Mouse (Mus musculus): ENCODE results near the gene Exoc4. TPM values are rescaled to one million over a fixed set of nuclear protein-coding genes. Genes with fewer than 3 reads are reported as not detected.

The Exoc4 gene
- 9.5 and 10.0 TPM in 2 replicates for polyA plus RNA-seq (2015; fragmentation: Nextera tagmentation; extraction: Ambion mirVana)

- ATAC-seq (ENCODE audit: low FRiP score, low TSS enrichment) = peak; percentile 100
- Histone ChIP-seq H3K9ac (ENCODE audit: low read length) (peak within 1 kb of the TSS; percentile 79), H3K27me3 (ENCODE audit: control insufficient read depth, insufficient read depth, low read length) (no peaks in the 10 kb centered on the region), H3K27ac (replicated peaks) (peak within 1 kb of the TSS; percentile 36; the same call in 1 of the 2 replicates), H3K36me3 (ENCODE audit: control insufficient read depth, insufficient read depth, low read length) (no peaks in the 10 kb centered on the region), H3K4me1 (replicated peaks; ENCODE audit: control insufficient read depth, insufficient read depth) (no peaks in the 10 kb centered on the region), H3K9me3 (ENCODE audit: control insufficient read depth, low read length) (no peaks in the 10 kb centered on the region), H3K4me2 (replicated peaks; ENCODE audit: low read depth) (peak within 1 kb of the TSS; percentile 76), H3K4me3 (ENCODE audit: low read depth, low read length) (peak within 1 kb of the TSS; percentile 81)
- TF ChIP-seq CTCF (IDR thresholded peaks at IDR 0.05; ENCODE audit: low read depth) = no peak
- no peak for TF ChIP-seq EP300 (optimal IDR thresholded peaks at IDR 0.05)
- WGBS = 2% methylated on average over 33 of the region's 34 CpGs
- peak; percentile 95 for DNase-seq (ENCODE audit: low spot score)
Observed at GRCm38 (mm10) chr6:33248894-33249758, at the start of gene Exoc4. Gene Exoc4, plus strand, starts transcription at chr6:33249085.

GRCm38 (mm10) chr6:33218780-33219179 lies 30.1 kb upstream of the Exoc4 start:
- H3K4me3 ChIP-seq (ENCODE audit: low read depth, low read length) = no peak overlapping the region
- DNase-seq (ENCODE audit: low spot score) (no peak), ATAC-seq (ENCODE audit: low FRiP score, low TSS enrichment) (no peak)
- no peak overlapping the region for H3K27ac ChIP-seq (replicated peaks)
- no peak overlapping the region for H3K4me2 ChIP-seq (replicated peaks; ENCODE audit: low read depth)
- TF ChIP-seq EP300 (optimal IDR thresholded peaks at IDR 0.05) (no peak), CTCF (IDR thresholded peaks at IDR 0.05; ENCODE audit: low read depth) (no peak)
- H3K9me3 ChIP-seq (ENCODE audit: control insufficient read depth, low read length) = no peaks in the 10 kb centered on the region
- H3K36me3 ChIP-seq (ENCODE audit: control insufficient read depth, insufficient read depth, low read length) = no peaks in the 10 kb centered on the region
- H3K9ac ChIP-seq (ENCODE audit: low read length) = no peak overlapping the region
- 87% methylated on average over 3 of the region's 3 CpGs for WGBS
- H3K27me3 ChIP-seq (ENCODE audit: control insufficient read depth, insufficient read depth, low read length) = no peaks in the 10 kb centered on the region
- H3K4me1 ChIP-seq (replicated peaks; ENCODE audit: control insufficient read depth, insufficient read depth) = no peaks in the 10 kb centered on the region

- TF ChIP-seq CTCF (IDR thresholded peaks at IDR 0.05; ENCODE audit: low read depth) (no peak), EP300 (optimal IDR thresholded peaks at IDR 0.05) (no peak)
- 76% methylated on average over 1 of the region's 1 CpGs for WGBS
- Histone ChIP-seq H3K4me2 (replicated peaks; ENCODE audit: low read depth) (no peak overlapping the region), H3K27ac (replicated peaks) (no peak overlapping the region), H3K4me1 (replicated peaks; ENCODE audit: control insufficient read depth, insufficient read depth) (no peaks in the 10 kb centered on the region), H3K9ac (ENCODE audit: low read length) (no peak overlapping the region), H3K36me3 (ENCODE audit: control insufficient read depth, insufficient read depth, low read length) (no peaks in the 10 kb centered on the region), H3K27me3 (ENCODE audit: control insufficient read depth, insufficient read depth, low read length) (no peaks in the 10 kb centered on the region), H3K4me3 (ENCODE audit: low read depth, low read length) (no peak overlapping the region), H3K9me3 (ENCODE audit: control insufficient read depth, low read length) (no peaks in the 10 kb centered on the region)
- DNase-seq (ENCODE audit: low spot score) (no peak), ATAC-seq (ENCODE audit: low FRiP score, low TSS enrichment) (no peak)
Observed at GRCm38 (mm10) chr6:33226700-33227099, 22.2 kb upstream of the Exoc4 start.

GRCm38 (mm10) chr6:33227371-33227770 lies 21.5 kb upstream of the Exoc4 start:
- Histone ChIP-seq H3K9ac (ENCODE audit: low read length) (no peak overlapping the region), H3K9me3 (ENCODE audit: control insufficient read depth, low read length) (no peaks in the 10 kb centered on the region), H3K27me3 (ENCODE audit: control insufficient read depth, insufficient read depth, low read length) (no peaks in the 10 kb centered on the region), H3K27ac (replicated peaks) (no peak overlapping the region), H3K36me3 (ENCODE audit: control insufficient read depth, insufficient read depth, low read length) (no peaks in the 10 kb centered on the region), H3K4me1 (replicated peaks; ENCODE audit: control insufficient read depth, insufficient read depth) (no peaks in the 10 kb centered on the region), H3K4me3 (ENCODE audit: low read depth, low read length) (no peak overlapping the region), H3K4me2 (replicated peaks; ENCODE audit: low read depth) (no peak overlapping the region)
- DNase-seq (ENCODE audit: low spot score) (no peak), ATAC-seq (ENCODE audit: low FRiP score, low TSS enrichment) (no peak)
- TF ChIP-seq EP300 (optimal IDR thresholded peaks at IDR 0.05) = no peak
- no peak for TF ChIP-seq CTCF (IDR thresholded peaks at IDR 0.05; ENCODE audit: low read depth)
- 43% methylated on average over 8 of the region's 8 CpGs for WGBS

GRCm38 (mm10) chr6:33241250-33241649 lies 7.6 kb upstream of the Exoc4 start:
- DNase-seq (ENCODE audit: low spot score) (no peak), ATAC-seq (ENCODE audit: low FRiP score, low TSS enrichment) (no peak)
- Histone ChIP-seq H3K9me3 (ENCODE audit: control insufficient read depth, low read length) (no peaks in the 10 kb centered on the region), H3K4me1 (replicated peaks; ENCODE audit: control insufficient read depth, insufficient read depth) (no peaks in the 10 kb centered on the region), H3K27me3 (ENCODE audit: control insufficient read depth, insufficient read depth, low read length) (no peaks in the 10 kb centered on the region), H3K9ac (ENCODE audit: low read length) (no peak overlapping the region), H3K27ac (replicated peaks) (no peak overlapping the region), H3K4me2 (replicated peaks; ENCODE audit: low read depth) (no peak overlapping the region), H3K4me3 (ENCODE audit: low read depth, low read length) (no peak overlapping the region), H3K36me3 (ENCODE audit: control insufficient read depth, insufficient read depth, low read length) (no peaks in the 10 kb centered on the region)
- TF ChIP-seq EP300 (optimal IDR thresholded peaks at IDR 0.05) = no peak
- no peak for TF ChIP-seq CTCF (IDR thresholded peaks at IDR 0.05; ENCODE audit: low read depth)

GRCm38 (mm10) chr6:33244546-33244945 lies 4.3 kb upstream of the Exoc4 start:
- Histone ChIP-seq H3K36me3 (ENCODE audit: control insufficient read depth, insufficient read depth, low read length) (no peaks in the 10 kb centered on the region), H3K4me2 (replicated peaks; ENCODE audit: low read depth) (no peak overlapping the region), H3K4me3 (ENCODE audit: low read depth, low read length) (no peak overlapping the region), H3K9me3 (ENCODE audit: control insufficient read depth, low read length) (no peaks in the 10 kb centered on the region), H3K4me1 (replicated peaks; ENCODE audit: control insufficient read depth, insufficient read depth) (no peaks in the 10 kb centered on the region), H3K9ac (ENCODE audit: low read length) (no peak overlapping the region), H3K27ac (replicated peaks) (no peak overlapping the region), H3K27me3 (ENCODE audit: control insufficient read depth, insufficient read depth, low read length) (no peaks in the 10 kb centered on the region)
- TF ChIP-seq CTCF (IDR thresholded peaks at IDR 0.05; ENCODE audit: low read depth) (no peak), EP300 (optimal IDR thresholded peaks at IDR 0.05) (no peak)
- DNase-seq (ENCODE audit: low spot score) = no peak
- no peak for ATAC-seq (ENCODE audit: low FRiP score, low TSS enrichment)
- WGBS = 71% methylated on average over 3 of the region's 3 CpGs
